Mouse (Mus musculus) forebrain, embryonic 15.5 days (tissue): ENCODE measurements around the gene Ccdc121. TPM values are rescaled to one million over a fixed set of nuclear protein-coding genes. Genes with fewer than 3 reads are reported as not detected.
A peak's percentile ranks its signal among the peaks of the same experiment; 100 is the strongest.

ENCODE experiments used
- ATAC-seq: fragments of 200-750 bp; cut with Nextera tagmentation; replicated peaks from 2 replicates; pipeline ENCODE4 v1.8.0; 2017; ENCODE audit warnings: mild to moderate bottlenecking, moderate TSS enrichment, moderate library complexity
- H3K27ac ChIP-seq: fragments of 300-500 bp; sonication (generic); replicated peaks from 2 replicates; pipeline ENCODE4 v1.5.1; 2015; ENCODE audit warnings: mild to moderate bottlenecking, inconsistent platforms
- H3K27me3 ChIP-seq: fragments of 300-500 bp; sonication (generic); 2 replicates; pipeline ENCODE4 v1.6.1; 2015; ENCODE audit warnings: inconsistent platforms
- H3K36me3 ChIP-seq: fragments of 300-500 bp; sonication (generic); 2 replicates; pipeline ENCODE4 v1.6.1; 2015; ENCODE audit warnings: mild to moderate bottlenecking, inconsistent platforms
- H3K4me1 ChIP-seq: fragments of 300-500 bp; sonication (generic); 2 replicates; pipeline ENCODE4 v1.6.1; 2015; ENCODE audit warnings: inconsistent platforms
- H3K4me2 ChIP-seq: fragments of 300-500 bp; sonication (generic); replicated peaks from 2 replicates; pipeline ENCODE4 v1.6.1; 2015; ENCODE audit warnings: mild to moderate bottlenecking, inconsistent platforms
- H3K4me3 ChIP-seq: fragments of 300-500 bp; sonication (generic); 2 replicates; pipeline ENCODE4 v1.5.1; 2015; ENCODE audit warnings: mild to moderate bottlenecking, inconsistent platforms
- H3K9ac ChIP-seq: fragments of 300-500 bp; sonication (generic); replicated peaks from 2 replicates; pipeline ENCODE4 v1.6.1; 2015; ENCODE audit warnings: mild to moderate bottlenecking, inconsistent platforms
- H3K9me3 ChIP-seq: fragments of 300-500 bp; sonication (generic); 2 replicates; pipeline ENCODE4 v1.6.1; 2016; ENCODE audit warnings: inconsistent platforms
- WGBS: fragments of 180-500 bp; shearing (Covaris S2); methylation state at CpG from one replicate; pipeline ENCODE4 v1.1.7; 2015; ENCODE audit warnings: mixed read lengths; 5-methylcytosine and 5-hydroxymethylcytosine counted together
- polyA plus RNA-seq: library from polyadenylated mRNA; unstranded; fragments of >200 nt; fragmentation: Nextera tagmentation; extraction: Ambion mirVana; gene quantifications from 2 replicates; pipeline ENCODE4 v1.2.1, GENCODE M21; 2015

The Ccdc121 gene
- polyA plus RNA-seq, 1 experiment from 2014 or later = 0.11 TPM

DNA sequence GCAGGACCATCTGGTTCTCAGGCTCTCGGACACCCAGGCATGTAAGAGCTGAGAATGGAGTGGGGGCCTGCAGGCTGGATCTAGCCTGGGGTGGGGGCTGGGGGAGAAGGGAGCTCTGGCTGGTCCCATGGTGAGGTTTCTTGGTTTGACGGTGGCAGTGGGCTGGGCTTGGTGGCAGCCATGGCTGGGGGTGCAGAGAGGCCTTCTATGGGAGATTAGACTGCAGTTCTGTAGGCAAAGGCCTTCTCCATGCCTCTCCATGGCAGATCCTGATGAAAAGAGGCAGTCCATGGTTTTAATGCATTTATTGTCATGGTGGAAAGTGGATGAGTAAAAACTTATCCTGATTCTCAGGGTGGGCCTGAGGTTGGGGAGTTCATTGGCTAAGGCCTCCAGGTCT, 7.8 kb downstream of the Ccdc121 start:
- H3K4me1 ChIP-seq = no peaks in the 10 kb centered on the region
- H3K9ac ChIP-seq = no peak overlapping the region
- no peaks in the 10 kb centered on the region for H3K36me3 ChIP-seq
- no peak overlapping the region for H3K27ac ChIP-seq
- H3K27me3 ChIP-seq = no peaks in the 10 kb centered on the region
- H3K4me2 ChIP-seq = no peak overlapping the region
- WGBS = 95% methylated on average over 2 of the region's 2 CpGs
- no peak for ATAC-seq
- H3K4me3 ChIP-seq = no peak overlapping the region
- no peaks in the 10 kb centered on the region for H3K9me3 ChIP-seq

DNA sequence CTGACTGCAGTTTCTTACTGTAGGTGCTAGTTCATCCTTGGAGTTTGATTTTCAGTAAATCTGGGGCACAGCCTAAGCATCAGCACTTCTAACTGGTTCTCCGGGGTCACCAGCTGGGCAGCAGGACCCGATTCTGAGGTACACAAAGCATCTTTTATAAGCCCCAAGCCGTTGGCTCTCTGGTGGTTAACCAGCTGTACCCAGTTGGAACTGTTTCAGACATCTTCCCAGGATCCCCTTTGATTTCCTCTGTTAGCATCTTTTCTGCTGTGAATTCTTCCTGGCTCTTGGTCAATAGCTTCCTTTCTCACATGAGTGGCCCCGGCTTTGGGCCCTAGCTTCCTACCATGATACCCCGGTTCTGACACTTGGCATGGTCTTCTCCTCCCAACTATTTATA, 26.6 kb downstream of the Ccdc121 start:
- WGBS = 41% methylated on average over 5 of the region's 5 CpGs
- H3K4me1 ChIP-seq = peaks cover 6% of the 10 kb centered on the region; the same call in 1 of the 2 replicates
- ATAC-seq = no peak

DNA sequence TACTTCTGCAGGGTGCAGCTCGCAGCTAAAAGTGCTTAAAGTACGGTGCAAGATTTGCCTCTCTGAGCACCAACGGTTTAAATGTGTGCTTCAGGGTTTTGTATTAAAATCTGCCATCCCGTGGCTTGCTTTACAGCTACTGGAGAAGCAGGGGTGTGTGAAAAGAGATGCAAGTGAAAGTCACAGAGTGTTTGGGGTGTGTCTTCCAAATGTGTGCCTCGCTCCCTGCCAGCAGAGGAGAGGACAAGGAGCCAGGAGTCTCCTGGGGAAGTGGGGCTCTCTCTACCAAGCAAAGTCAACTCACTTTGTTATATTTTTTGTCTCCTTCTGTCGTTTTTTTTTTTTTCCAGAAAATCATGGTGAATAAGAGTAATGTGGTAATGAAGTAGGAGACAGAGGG, 34.7 kb downstream of the Ccdc121 start:
- no peak overlapping the region for H3K27ac ChIP-seq
- H3K4me3 ChIP-seq = no peak overlapping the region
- no peaks in the 10 kb centered on the region for H3K27me3 ChIP-seq
- 0 out of 2 replicates have a peak, but pooled peaks cover 5% of the 10 kb centered on the region for H3K4me1 ChIP-seq
- 0 out of 2 replicates have a peak, but pooled peaks cover under 1% of the 10 kb centered on the region for H3K9me3 ChIP-seq
- no peak for ATAC-seq
- H3K36me3 ChIP-seq = no peaks in the 10 kb centered on the region
- WGBS = 70% methylated on average over 6 of the region's 6 CpGs
- H3K9ac ChIP-seq = no peak overlapping the region
- H3K4me2 ChIP-seq = no peak overlapping the region

More for the DNA sequence above, 26.6 kb downstream of the Ccdc121 start:
- Histone ChIP-seq H3K9me3 (no peaks in the 10 kb centered on the region), H3K4me2 (no peak overlapping the region), H3K4me3 (no peak overlapping the region), H3K27me3 (no peaks in the 10 kb centered on the region), H3K9ac (no peak overlapping the region), H3K27ac (no peak overlapping the region), H3K36me3 (no peaks in the 10 kb centered on the region)

DNA sequence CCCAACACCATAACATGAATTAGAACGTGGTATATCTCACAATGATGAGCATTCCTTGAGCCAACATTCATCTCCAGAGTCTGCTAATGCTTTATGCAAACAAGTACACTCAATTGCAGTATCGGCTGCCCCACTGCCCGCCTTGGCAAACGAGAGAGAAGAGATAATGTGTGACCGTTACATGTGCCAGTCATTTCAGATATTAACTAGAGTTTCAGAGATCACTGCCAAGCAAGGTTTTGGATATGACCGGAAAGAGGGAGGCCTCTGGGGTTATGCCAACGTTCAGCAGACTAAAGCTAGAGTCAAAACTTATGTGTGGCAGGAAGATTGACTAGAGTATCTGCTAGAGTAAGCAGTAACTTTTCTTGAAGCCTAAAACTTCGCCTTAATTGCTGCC, 35.1 kb downstream of the Ccdc121 start:
- no peak overlapping the region for H3K4me3 ChIP-seq
- WGBS = 70% methylated on average over 8 of the region's 8 CpGs
- H3K9ac ChIP-seq = no peak overlapping the region
- no peak for ATAC-seq
- H3K27me3 ChIP-seq = no peaks in the 10 kb centered on the region
- H3K36me3 ChIP-seq = no peaks in the 10 kb centered on the region
- H3K4me1 ChIP-seq = 0 out of 2 replicates have a peak, but pooled peaks cover 5% of the 10 kb centered on the region
- H3K27ac ChIP-seq = no peak overlapping the region
- H3K4me2 ChIP-seq = no peak overlapping the region
- peaks cover 4% of the 10 kb centered on the region; the same call in 1 of the 2 replicates for H3K9me3 ChIP-seq

DNA sequence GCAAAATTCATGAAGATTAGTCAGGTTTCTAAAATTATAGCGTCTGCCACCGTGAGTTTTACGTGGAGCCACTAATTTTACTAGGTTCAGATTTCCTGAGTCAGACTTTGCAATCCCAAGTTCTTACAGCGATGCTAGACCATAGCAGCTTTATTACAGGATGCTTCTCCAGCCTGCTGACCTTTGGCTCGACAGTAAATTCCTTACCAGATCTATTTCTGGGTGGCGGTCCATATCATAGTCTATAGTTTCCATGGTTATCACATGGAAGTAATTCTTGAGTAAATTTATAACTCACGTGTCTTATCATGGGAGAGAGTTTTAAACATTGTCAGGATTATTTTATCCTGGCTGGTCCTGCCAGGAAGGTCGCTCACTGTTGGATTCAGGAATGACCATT, 41.8 kb downstream of the Ccdc121 start:
- no peak overlapping the region for H3K4me2 ChIP-seq
- peaks cover 15% of the 10 kb centered on the region for H3K4me1 ChIP-seq
- peaks cover 5% of the 10 kb centered on the region; the same call in 1 of the 2 replicates for H3K9me3 ChIP-seq
- H3K36me3 ChIP-seq = no peaks in the 10 kb centered on the region
- WGBS = 90% methylated on average over 8 of the region's 8 CpGs
- no peak overlapping the region for H3K9ac ChIP-seq
- H3K27me3 ChIP-seq = no peaks in the 10 kb centered on the region
- H3K4me3 ChIP-seq = no peak overlapping the region
- no peak for ATAC-seq
- H3K27ac ChIP-seq = no peak overlapping the region

DNA sequence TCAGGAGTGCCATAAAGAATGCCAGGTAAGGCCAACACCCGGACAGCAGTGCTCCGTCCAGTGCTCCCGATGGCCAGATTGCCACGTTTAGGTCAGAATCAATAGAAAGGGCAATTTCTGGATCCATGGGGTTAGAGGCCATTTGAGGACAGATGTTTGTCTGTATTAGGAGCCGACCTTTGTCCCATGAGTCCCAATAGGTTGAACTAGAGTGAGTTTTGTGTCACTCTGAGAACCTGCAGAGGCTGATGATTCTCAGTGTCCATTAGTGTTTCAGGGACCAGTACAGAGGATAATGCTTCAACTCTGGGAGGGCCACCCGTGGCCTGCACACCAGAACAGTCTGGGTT, 44.0 kb downstream of the Ccdc121 start:
- H3K9ac ChIP-seq = no peak overlapping the region
- no peaks in the 10 kb centered on the region for H3K27me3 ChIP-seq
- ATAC-seq = no peak
- peaks cover 15% of the 10 kb centered on the region for H3K4me1 ChIP-seq
- no peaks in the 10 kb centered on the region for H3K36me3 ChIP-seq
- WGBS = 94% methylated on average over 6 of the region's 6 CpGs
- no peak overlapping the region for H3K4me3 ChIP-seq
- peaks cover 5% of the 10 kb centered on the region; the same call in 1 of the 2 replicates for H3K9me3 ChIP-seq
- no peak overlapping the region for H3K4me2 ChIP-seq
- H3K27ac ChIP-seq = no peak overlapping the region

DNA sequence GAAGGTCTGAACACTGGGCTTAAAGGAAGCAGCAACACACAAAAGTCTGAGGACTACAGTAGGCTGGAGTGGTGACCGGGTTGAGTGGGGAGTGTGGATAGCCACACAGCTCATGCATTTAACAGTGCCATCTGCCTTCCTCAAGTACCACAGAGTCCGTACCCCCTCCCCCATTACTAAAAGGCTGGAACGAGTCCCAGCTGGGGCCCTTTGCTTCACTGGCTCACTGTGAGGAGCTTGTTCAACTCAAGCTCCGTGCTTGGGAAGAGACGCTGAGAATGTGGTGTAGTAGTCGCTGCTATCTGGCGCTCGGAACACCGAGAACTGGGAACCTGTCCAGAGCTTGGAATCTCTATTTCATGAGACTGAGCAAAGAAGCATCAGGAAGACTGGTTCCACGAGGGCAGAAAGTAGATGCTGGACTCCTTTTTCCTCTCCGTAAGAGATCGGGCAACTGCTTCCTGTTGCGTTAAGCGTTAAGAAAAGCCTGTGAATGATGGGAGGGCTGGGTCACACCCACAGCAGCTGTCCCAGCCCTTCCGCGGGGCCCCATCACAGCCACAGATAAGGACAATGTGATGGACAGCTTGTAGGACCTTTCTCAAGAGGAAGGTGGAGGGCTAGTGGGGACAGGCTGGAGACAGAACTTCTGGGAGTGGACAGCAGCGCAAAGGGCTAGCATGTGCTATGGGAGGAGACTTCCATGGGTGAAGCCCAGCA, 44.5 kb downstream of the Ccdc121 start:
- ATAC-seq = peak; percentile 78

DNA sequence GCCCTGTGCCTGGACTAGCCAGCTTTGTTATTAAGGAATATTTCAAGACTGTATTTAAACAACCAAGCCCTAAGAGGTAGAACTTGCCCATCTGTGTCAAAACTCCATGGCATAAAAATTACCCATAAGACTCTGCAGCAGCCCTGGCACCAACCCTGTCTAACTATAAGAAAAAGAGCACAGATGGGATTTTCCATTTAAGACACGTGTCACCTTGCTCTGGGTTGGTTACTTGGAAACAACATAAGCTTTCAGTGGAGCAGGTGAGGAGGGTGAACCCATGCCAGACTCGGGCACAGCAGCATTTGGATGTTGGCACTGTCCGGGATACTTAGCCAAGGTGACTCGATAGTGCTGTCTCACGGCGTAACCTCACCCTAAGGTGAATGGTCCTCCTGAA, 45.2 kb downstream of the Ccdc121 start:
- no peaks in the 10 kb centered on the region for H3K36me3 ChIP-seq
- 75% methylated on average over 6 of the region's 6 CpGs for WGBS
- H3K9me3 ChIP-seq = no peaks in the 10 kb centered on the region
- no peaks in the 10 kb centered on the region for H3K27me3 ChIP-seq
- H3K4me3 ChIP-seq = no peak overlapping the region
- peaks cover 15% of the 10 kb centered on the region for H3K4me1 ChIP-seq
- 0 out of 2 replicates have a peak, but pooled peaks have one; percentile 38 for ATAC-seq
- no peak overlapping the region for H3K9ac ChIP-seq
- H3K27ac ChIP-seq = peak overlapping the region; percentile 56
- H3K4me2 ChIP-seq = no peak overlapping the region

More for the DNA sequence above, 44.5 kb downstream of the Ccdc121 start:
- WGBS = 65% methylated on average over 17 of the region's 17 CpGs
- Histone ChIP-seq H3K9ac (no peak overlapping the region), H3K4me2 (no peak overlapping the region), H3K27ac (peak overlapping the region; percentile 56), H3K4me1 (peaks cover 15% of the 10 kb centered on the region), H3K27me3 (no peaks in the 10 kb centered on the region), H3K36me3 (no peaks in the 10 kb centered on the region), H3K4me3 (no peak overlapping the region), H3K9me3 (peaks cover 5% of the 10 kb centered on the region; the same call in 1 of the 2 replicates)

DNA sequence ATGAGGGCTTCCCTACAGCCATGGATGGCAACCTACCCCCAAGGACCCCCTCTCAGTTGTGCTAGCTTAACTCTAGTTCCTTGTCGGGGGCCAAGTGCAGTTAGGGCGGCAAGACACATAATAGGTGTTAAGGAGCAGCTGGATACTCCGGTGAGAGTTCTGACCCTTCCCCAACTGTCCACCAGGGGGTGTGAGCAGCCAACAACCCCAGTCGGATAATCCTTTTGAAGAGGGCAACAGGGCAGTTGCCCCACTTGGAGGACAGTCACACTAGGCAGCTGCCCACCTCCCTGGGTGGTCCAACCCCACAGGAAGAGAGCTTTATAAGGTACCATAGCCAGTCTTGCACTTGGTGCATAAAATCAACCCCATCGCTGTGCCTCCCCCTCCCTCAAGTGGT, 46.2 kb downstream of the Ccdc121 start:
- H3K27ac ChIP-seq = no peak overlapping the region
- H3K36me3 ChIP-seq = no peaks in the 10 kb centered on the region
- ATAC-seq = no peak
- no peak overlapping the region for H3K9ac ChIP-seq
- no peaks in the 10 kb centered on the region for H3K27me3 ChIP-seq
- H3K9me3 ChIP-seq = no peaks in the 10 kb centered on the region
- H3K4me3 ChIP-seq = no peak overlapping the region
- H3K4me1 ChIP-seq = peaks cover 15% of the 10 kb centered on the region
- 59% methylated on average over 5 of the region's 5 CpGs for WGBS
- no peak overlapping the region for H3K4me2 ChIP-seq

DNA sequence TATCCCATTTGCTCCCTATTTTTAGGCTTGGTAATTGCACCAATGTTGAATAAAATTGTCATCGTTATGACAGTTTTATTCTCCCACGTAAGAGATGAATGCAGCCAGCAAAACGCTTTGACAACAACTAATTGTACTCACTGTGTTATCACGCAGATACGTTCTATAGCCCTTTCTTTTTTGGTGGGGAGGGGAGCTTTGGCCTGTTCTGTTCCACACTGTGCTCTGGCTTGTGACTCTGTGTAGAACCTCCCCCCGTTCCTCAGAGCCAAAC, 48.4 kb downstream of the Ccdc121 start:
- Histone ChIP-seq H3K4me1 (peaks cover 25% of the 10 kb centered on the region), H3K4me3 (no peak overlapping the region), H3K9me3 (no peaks in the 10 kb centered on the region), H3K27ac (no peak overlapping the region), H3K9ac (no peak overlapping the region), H3K4me2 (no peak overlapping the region), H3K36me3 (no peaks in the 10 kb centered on the region), H3K27me3 (no peaks in the 10 kb centered on the region)
- no peak for ATAC-seq
- WGBS = 38% methylated on average over 6 of the region's 6 CpGs

DNA sequence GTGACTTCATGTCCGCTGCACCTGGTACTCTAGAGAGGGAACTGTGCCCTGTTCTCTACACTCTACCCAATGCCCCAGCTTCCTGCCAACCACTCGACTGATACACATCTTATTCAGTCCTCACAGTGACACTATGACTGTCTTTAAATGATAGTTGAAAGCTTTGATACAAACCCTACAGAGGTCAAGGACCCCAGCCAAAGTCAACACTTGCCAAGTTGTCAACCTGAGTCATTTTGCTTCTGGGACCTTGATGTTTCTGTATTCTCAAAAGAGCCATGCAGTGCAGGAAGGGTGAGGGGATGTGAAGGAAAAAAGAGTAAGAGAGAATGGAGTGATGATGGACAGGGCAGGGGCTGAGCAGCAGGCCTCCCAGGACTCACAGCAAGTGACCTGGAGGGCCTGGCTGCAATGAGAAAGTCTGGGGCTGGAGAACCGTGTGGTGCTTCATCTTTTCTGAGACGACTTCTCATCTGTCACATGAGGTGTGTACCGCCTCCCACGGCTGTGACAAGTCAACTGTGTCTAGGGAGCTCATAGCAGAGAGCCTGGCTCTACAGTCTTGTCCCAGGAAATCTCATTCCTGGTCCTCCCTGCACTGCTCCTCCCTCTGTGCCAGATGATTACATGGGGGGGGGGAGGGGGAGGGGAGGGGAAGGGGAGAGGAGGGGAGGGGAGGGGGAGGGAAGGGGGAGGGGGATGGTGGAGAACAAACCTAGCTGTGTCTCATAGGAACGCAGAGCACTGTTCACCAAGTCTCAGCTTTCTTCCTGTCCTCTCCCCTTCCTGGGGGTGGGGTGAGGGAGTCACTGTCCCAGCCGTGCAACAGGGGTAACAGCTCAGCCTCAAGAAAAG, 49.0 kb downstream of the Ccdc121 start:
- no peak for ATAC-seq
- 60% methylated on average over 8 of the region's 8 CpGs for WGBS
- H3K4me2 ChIP-seq = no peak overlapping the region

DNA sequence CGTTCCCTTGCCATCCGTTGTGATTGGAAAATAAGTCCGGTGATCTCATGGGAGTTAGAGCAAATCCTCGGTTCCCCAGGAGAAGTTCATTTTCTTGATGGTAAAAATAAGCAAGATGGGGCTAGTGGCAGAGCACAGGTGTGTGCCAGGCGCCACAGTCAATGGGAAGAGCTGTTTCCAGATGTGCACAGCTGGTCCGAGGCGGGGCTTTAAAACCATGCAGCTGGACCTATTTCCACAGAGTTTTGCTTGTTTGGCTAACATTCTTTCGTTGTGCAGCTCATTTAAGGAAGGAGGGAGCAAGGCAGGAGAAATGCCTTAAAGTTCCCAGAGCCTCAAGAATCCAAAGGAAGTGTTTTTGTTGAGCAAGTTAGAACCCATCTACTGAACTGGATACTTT, 49.8 kb downstream of the Ccdc121 start:
- Histone ChIP-seq H3K27me3 (no peaks in the 10 kb centered on the region), H3K9ac (no peak overlapping the region), H3K4me3 (no peak overlapping the region), H3K9me3 (no peaks in the 10 kb centered on the region), H3K4me2 (no peak overlapping the region), H3K27ac (no peak overlapping the region), H3K4me1 (peaks cover 18% of the 10 kb centered on the region), H3K36me3 (no peaks in the 10 kb centered on the region)
- ATAC-seq = no peak
- WGBS = 85% methylated on average over 8 of the region's 8 CpGs

More for the DNA sequence above, 49.0 kb downstream of the Ccdc121 start:
- H3K4me1 ChIP-seq = peaks cover 25% of the 10 kb centered on the region
- no peak overlapping the region for H3K4me3 ChIP-seq
- H3K27me3 ChIP-seq = no peaks in the 10 kb centered on the region
- no peaks in the 10 kb centered on the region for H3K9me3 ChIP-seq
- H3K27ac ChIP-seq = no peak overlapping the region
- H3K36me3 ChIP-seq = no peaks in the 10 kb centered on the region
- H3K9ac ChIP-seq = no peak overlapping the region
